Mouse (Mus musculus) ES-CJ7 (cell line): ENCODE results near the gene Nt5m.
"Not testable (repeated sequence)": the region's sequence is repeated elsewhere in the genome, so short reads cannot be mapped to it uniquely, and the experiment has no call there.

Experiments used
- DNase-seq: peaks from one replicate; pipeline ENCODE4 v3.0.0; 2011; ENCODE audit warnings: low read depth, low spot score

Nt5m gene

GRCm38 (mm10) chr11:59839008-59839458 is at the start of gene Nt5m:
Gene Nt5m, plus strand, starts transcription at chr11:59839447.
- DNase-seq: peak; percentile 95

- DNase-seq: no peak
Measured at GRCm38 (mm10) chr11:59793390-59793789, 45.9 kb upstream of the Nt5m start.

GRCm38 (mm10) chr11:59800412-59800811 is 38.8 kb upstream of the Nt5m start:
- peak; percentile 68 for DNase-seq

GRCm38 (mm10) chr11:59801881-59802280 is 37.4 kb upstream of the Nt5m start:
- DNase-seq: no peak

GRCm38 (mm10) chr11:59803516-59803915 is 35.7 kb upstream of the Nt5m start:
- DNase-seq: no peak

- no peak for DNase-seq
Measured at GRCm38 (mm10) chr11:59804409-59805110, 34.7 kb upstream of the Nt5m start.

- DNase-seq: no peak
Measured at GRCm38 (mm10) chr11:59805256-59805655, 34.0 kb upstream of the Nt5m start.

GRCm38 (mm10) chr11:59805656-59806055 is 33.6 kb upstream of the Nt5m start:
- no peak for DNase-seq

- DNase-seq: no peak
Measured at GRCm38 (mm10) chr11:59808170-59808960, 30.9 kb upstream of the Nt5m start.

- DNase-seq: peak; percentile 41
Measured at GRCm38 (mm10) chr11:59809071-59809669, 30.1 kb upstream of the Nt5m start.

- DNase-seq: peak; percentile 92
Measured at GRCm38 (mm10) chr11:59809670-59810474, 29.4 kb upstream of the Nt5m start, which contains the start of gene Flcn. Gene Flcn, minus strand, starts transcription at chr11:59810016.

- DNase-seq: no peak
Measured at GRCm38 (mm10) chr11:59810480-59811158, 28.6 kb upstream of the Nt5m start.

- no peak for DNase-seq
Measured at GRCm38 (mm10) chr11:59811211-59811610, 28.0 kb upstream of the Nt5m start.

- peak; percentile 35 for DNase-seq
Measured at GRCm38 (mm10) chr11:59813276-59813675, 26.0 kb upstream of the Nt5m start.

GRCm38 (mm10) chr11:59814311-59814710 is 24.9 kb upstream of the Nt5m start:
- DNase-seq: peak; percentile 93

- no peak for DNase-seq
Measured at GRCm38 (mm10) chr11:59814936-59815335, 24.3 kb upstream of the Nt5m start.

- no peak for DNase-seq
Measured at GRCm38 (mm10) chr11:59815482-59816065, 23.7 kb upstream of the Nt5m start.

GRCm38 (mm10) chr11:59817916-59818315 is 21.3 kb upstream of the Nt5m start:
- no peak for DNase-seq

- DNase-seq: no peak
Measured at GRCm38 (mm10) chr11:59821625-59822024, 17.6 kb upstream of the Nt5m start.

- not testable (repeated sequence) for DNase-seq
Measured at GRCm38 (mm10) chr11:59837789-59838188, 1.5 kb upstream of the Nt5m start.

- no peak for DNase-seq
Measured at GRCm38 (mm10) chr11:59838426-59838825, 821 bp upstream of the Nt5m start.
